Mouse (Mus musculus): ENCODE data around the gene Sobp. TPM values are rescaled to one million over a fixed set of nuclear protein-coding genes. Genes with fewer than 3 reads are reported as not detected.

The Sobp gene
- polyA plus RNA-seq, 1 experiment from 2014 or later: 1.9 TPM

DNA sequence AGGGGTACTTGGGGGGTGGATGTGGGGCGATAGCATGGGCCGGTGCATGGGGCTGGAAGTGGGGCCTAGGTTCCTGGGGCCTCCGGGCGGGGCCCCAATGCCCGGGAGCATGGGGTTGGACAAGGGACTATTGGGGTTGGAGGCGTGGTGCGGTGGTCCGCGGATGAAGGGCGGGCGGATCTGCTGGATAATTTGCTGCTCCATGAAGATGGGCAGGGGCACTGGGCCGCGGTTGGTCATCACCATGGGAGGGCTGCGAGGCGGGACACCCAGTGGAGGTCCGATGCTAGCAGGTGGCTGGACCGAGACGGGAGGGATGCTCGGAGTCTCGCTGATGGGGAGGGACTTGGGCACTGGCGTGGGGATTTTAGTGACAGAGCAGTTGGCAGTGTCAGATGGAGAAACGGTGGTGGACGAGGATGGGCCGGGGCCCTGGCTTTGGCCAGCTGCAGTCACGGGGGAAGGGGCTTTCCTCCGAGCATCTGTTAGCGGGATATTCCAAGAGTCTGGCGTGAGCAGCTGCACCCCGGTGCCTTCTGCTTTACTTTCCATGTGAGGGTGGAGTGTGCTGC lies 152.1 kb downstream of the Sobp start:
- H3K4me3 ChIP-seq (ENCODE audit: low read length): peak overlapping the region; percentile 61
- peak overlapping the region; percentile 92 for H3K4me2 ChIP-seq (ENCODE audit: low read depth, low read length)
- no peaks in the 10 kb centered on the region for H3K9me3 ChIP-seq (replicated peaks; ENCODE audit: control insufficient read depth, low read length)
- 0 out of 2 replicates have a peak, but pooled peaks have one; percentile 6 for ATAC-seq (replicated peaks; ENCODE audit: extremely low read depth, insufficient read depth, low FRiP score)
- H3K4me1 ChIP-seq (ENCODE audit: control insufficient read depth, insufficient read depth, low read length): peaks cover 7% of the 10 kb centered on the region
- no peaks in the 10 kb centered on the region for H3K36me3 ChIP-seq (ENCODE audit: control insufficient read depth, insufficient read depth)
- H3K27ac ChIP-seq (ENCODE audit: low read length): no peak overlapping the region
- peak overlapping the region; percentile 66 for H3K9ac ChIP-seq (ENCODE audit: low read length)
- peaks cover 36% of the 10 kb centered on the region for H3K27me3 ChIP-seq (ENCODE audit: control insufficient read depth, insufficient read depth, low read length)
- 13% methylated on average over 29 of the region's 29 CpGs for WGBS

GRCm38 (mm10) chr10:43021512-43022116 lies 152.7 kb downstream of the Sobp start:
- no peak overlapping the region for H3K27ac ChIP-seq (ENCODE audit: low read length)
- H3K4me2 ChIP-seq (ENCODE audit: low read depth, low read length): peak overlapping the region; percentile 92
- peak; percentile 32; the same call in 1 of the 2 replicates for ATAC-seq (replicated peaks; ENCODE audit: extremely low read depth, insufficient read depth, low FRiP score)
- H3K9ac ChIP-seq (ENCODE audit: low read length): peak overlapping the region; percentile 66
- H3K4me3 ChIP-seq (ENCODE audit: low read length): peak overlapping the region; percentile 61
- H3K36me3 ChIP-seq (ENCODE audit: control insufficient read depth, insufficient read depth): no peaks in the 10 kb centered on the region
- WGBS: 1% methylated on average over 68 of the region's 69 CpGs
- H3K27me3 ChIP-seq (ENCODE audit: control insufficient read depth, insufficient read depth, low read length): peaks cover 36% of the 10 kb centered on the region
- H3K4me1 ChIP-seq (ENCODE audit: control insufficient read depth, insufficient read depth, low read length): peaks cover 7% of the 10 kb centered on the region
- H3K9me3 ChIP-seq (replicated peaks; ENCODE audit: control insufficient read depth, low read length): no peaks in the 10 kb centered on the region

GRCm38 (mm10) chr10:43021017-43021416 lies 153.3 kb downstream of the Sobp start:
- ATAC-seq (replicated peaks; ENCODE audit: extremely low read depth, insufficient read depth, low FRiP score): no peak
- 7% methylated on average over 35 of the region's 35 CpGs for WGBS

DNA sequence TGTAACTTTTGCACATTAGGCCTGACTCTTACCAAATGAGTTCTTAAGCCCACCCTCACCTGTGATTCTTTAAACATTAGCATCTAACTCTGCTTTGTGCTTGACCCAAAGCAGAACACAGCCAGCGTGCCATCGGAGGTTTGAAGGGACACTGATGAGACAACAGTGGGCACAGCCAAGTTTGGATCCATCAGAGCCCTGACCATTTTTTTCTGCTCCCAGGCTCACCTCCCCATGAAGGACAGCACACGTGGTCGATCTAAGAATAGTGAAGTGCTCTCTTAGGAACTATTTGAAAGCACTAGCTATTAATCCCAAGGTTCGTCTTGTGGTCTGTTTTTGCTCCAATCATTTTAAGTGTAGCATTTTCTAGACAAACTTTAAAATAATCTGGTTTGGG lies 159.5 kb downstream of the Sobp start:
- ATAC-seq (replicated peaks; ENCODE audit: extremely low read depth, insufficient read depth, low FRiP score): 0 out of 2 replicates have a peak, but pooled peaks have one; percentile 28
- Histone ChIP-seq H3K4me1 (ENCODE audit: control insufficient read depth, insufficient read depth, low read length) (no peaks in the 10 kb centered on the region), H3K9me3 (replicated peaks; ENCODE audit: control insufficient read depth, low read length) (no peaks in the 10 kb centered on the region), H3K4me3 (ENCODE audit: low read length) (no peak overlapping the region), H3K27me3 (ENCODE audit: control insufficient read depth, insufficient read depth, low read length) (peaks cover 11% of the 10 kb centered on the region), H3K36me3 (ENCODE audit: control insufficient read depth, insufficient read depth) (no peaks in the 10 kb centered on the region), H3K9ac (ENCODE audit: low read length) (no peak overlapping the region), H3K4me2 (ENCODE audit: low read depth, low read length) (no peak overlapping the region), H3K27ac (ENCODE audit: low read length) (no peak overlapping the region)
- WGBS: 57% methylated on average over 5 of the region's 5 CpGs

More at GRCm38 (mm10) chr10:43021017-43021416, 153.3 kb downstream of the Sobp start:
- Histone ChIP-seq H3K4me2 (ENCODE audit: low read depth, low read length) (peak overlapping the region; percentile 92), H3K36me3 (ENCODE audit: control insufficient read depth, insufficient read depth) (no peaks in the 10 kb centered on the region), H3K9me3 (replicated peaks; ENCODE audit: control insufficient read depth, low read length) (no peaks in the 10 kb centered on the region), H3K27ac (ENCODE audit: low read length) (no peak overlapping the region), H3K27me3 (ENCODE audit: control insufficient read depth, insufficient read depth, low read length) (peaks cover 38% of the 10 kb centered on the region), H3K4me1 (ENCODE audit: control insufficient read depth, insufficient read depth, low read length) (peaks cover 7% of the 10 kb centered on the region), H3K9ac (ENCODE audit: low read length) (peak overlapping the region; percentile 66), H3K4me3 (ENCODE audit: low read length) (peak overlapping the region; percentile 61)

DNA sequence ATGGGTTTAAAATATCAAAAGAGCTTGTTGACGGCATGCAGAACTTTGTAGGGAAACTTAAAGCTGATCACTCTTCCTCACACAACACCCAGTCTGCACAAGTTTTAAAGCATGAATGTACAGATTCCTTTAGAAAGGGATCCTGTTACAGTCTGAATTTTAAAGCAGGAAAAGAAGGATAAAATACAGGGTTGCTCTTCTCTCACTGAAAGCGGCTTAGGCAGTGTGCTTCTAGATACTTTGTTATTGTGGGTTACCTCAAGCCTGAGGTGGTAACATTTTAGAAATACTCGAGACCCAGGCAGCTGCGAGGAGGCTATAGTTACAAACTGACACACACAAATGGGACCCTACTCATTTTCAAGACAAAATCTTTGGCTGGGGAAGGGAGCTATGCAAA lies 160.0 kb downstream of the Sobp start:
- Histone ChIP-seq H3K9me3 (replicated peaks; ENCODE audit: control insufficient read depth, low read length) (no peaks in the 10 kb centered on the region), H3K4me1 (ENCODE audit: control insufficient read depth, insufficient read depth, low read length) (no peaks in the 10 kb centered on the region; the same call in 1 of the 2 replicates), H3K4me2 (ENCODE audit: low read depth, low read length) (no peak overlapping the region), H3K27me3 (ENCODE audit: control insufficient read depth, insufficient read depth, low read length) (peaks cover 7% of the 10 kb centered on the region), H3K36me3 (ENCODE audit: control insufficient read depth, insufficient read depth) (no peaks in the 10 kb centered on the region), H3K4me3 (ENCODE audit: low read length) (no peak overlapping the region), H3K27ac (ENCODE audit: low read length) (no peak overlapping the region), H3K9ac (ENCODE audit: low read length) (no peak overlapping the region)
- 89% methylated on average over 4 of the region's 4 CpGs for WGBS
- ATAC-seq (replicated peaks; ENCODE audit: extremely low read depth, insufficient read depth, low FRiP score): no peak

GRCm38 (mm10) chr10:43008116-43008515 lies 166.2 kb downstream of the Sobp start:
- no peak overlapping the region for H3K9ac ChIP-seq (ENCODE audit: low read length)
- peak overlapping the region; percentile 80 for H3K27ac ChIP-seq (ENCODE audit: low read length)
- no peak overlapping the region for H3K4me3 ChIP-seq (ENCODE audit: low read length)
- ATAC-seq (replicated peaks; ENCODE audit: extremely low read depth, insufficient read depth, low FRiP score): peak; percentile 82
- H3K9me3 ChIP-seq (replicated peaks; ENCODE audit: control insufficient read depth, low read length): no peaks in the 10 kb centered on the region
- H3K27me3 ChIP-seq (ENCODE audit: control insufficient read depth, insufficient read depth, low read length): no peaks in the 10 kb centered on the region
- peak overlapping the region; percentile 19; the same call in 1 of the 2 replicates for H3K4me2 ChIP-seq (ENCODE audit: low read depth, low read length)
- H3K4me1 ChIP-seq (ENCODE audit: control insufficient read depth, insufficient read depth, low read length): peaks cover 27% of the 10 kb centered on the region
- 37% methylated on average over 11 of the region's 11 CpGs for WGBS
- H3K36me3 ChIP-seq (ENCODE audit: control insufficient read depth, insufficient read depth): 0 out of 2 replicates have a peak, but pooled peaks cover 3% of the 10 kb centered on the region

GRCm38 (mm10) chr10:43006534-43006933 lies 167.8 kb downstream of the Sobp start:
- H3K9ac ChIP-seq (ENCODE audit: low read length): no peak overlapping the region
- WGBS: 54% methylated on average over 4 of the region's 4 CpGs
- H3K27me3 ChIP-seq (ENCODE audit: control insufficient read depth, insufficient read depth, low read length): no peaks in the 10 kb centered on the region
- H3K4me1 ChIP-seq (ENCODE audit: control insufficient read depth, insufficient read depth, low read length): peaks cover 31% of the 10 kb centered on the region
- ATAC-seq (replicated peaks; ENCODE audit: extremely low read depth, insufficient read depth, low FRiP score): peak; percentile 49
- no peak overlapping the region for H3K4me3 ChIP-seq (ENCODE audit: low read length)
- H3K36me3 ChIP-seq (ENCODE audit: control insufficient read depth, insufficient read depth): 0 out of 2 replicates have a peak, but pooled peaks cover 3% of the 10 kb centered on the region
- no peaks in the 10 kb centered on the region for H3K9me3 ChIP-seq (replicated peaks; ENCODE audit: control insufficient read depth, low read length)
- H3K27ac ChIP-seq (ENCODE audit: low read length): peak overlapping the region; percentile 48; the same call in 1 of the 2 replicates
- H3K4me2 ChIP-seq (ENCODE audit: low read depth, low read length): no peak overlapping the region

DNA sequence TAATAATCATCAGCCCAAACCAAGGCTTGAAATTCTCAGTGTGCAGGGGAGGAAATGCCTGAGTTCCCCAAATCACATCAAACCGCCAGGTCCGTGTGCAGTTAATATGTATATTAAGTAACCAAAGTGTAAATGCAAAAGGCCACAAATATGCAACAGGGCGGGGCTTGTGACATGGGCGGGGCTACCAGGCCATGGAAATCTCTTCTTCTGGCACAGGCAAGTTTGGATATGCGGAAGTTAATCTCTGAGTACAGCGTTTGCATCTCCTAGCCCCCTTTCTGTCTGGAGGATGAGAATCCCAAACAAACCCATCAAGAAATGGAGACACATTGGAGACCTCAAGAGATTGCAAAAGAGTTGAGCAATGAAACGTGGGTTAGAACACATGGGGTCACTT lies 168.7 kb downstream of the Sobp start:
- 0 out of 2 replicates have a peak, but pooled peaks cover 3% of the 10 kb centered on the region for H3K36me3 ChIP-seq (ENCODE audit: control insufficient read depth, insufficient read depth)
- no peak overlapping the region for H3K27ac ChIP-seq (ENCODE audit: low read length)
- no peak overlapping the region for H3K9ac ChIP-seq (ENCODE audit: low read length)
- no peak overlapping the region for H3K4me3 ChIP-seq (ENCODE audit: low read length)
- H3K27me3 ChIP-seq (ENCODE audit: control insufficient read depth, insufficient read depth, low read length): no peaks in the 10 kb centered on the region
- peaks cover 31% of the 10 kb centered on the region for H3K4me1 ChIP-seq (ENCODE audit: control insufficient read depth, insufficient read depth, low read length)
- H3K9me3 ChIP-seq (replicated peaks; ENCODE audit: control insufficient read depth, low read length): no peaks in the 10 kb centered on the region
- no peak for ATAC-seq (replicated peaks; ENCODE audit: extremely low read depth, insufficient read depth, low FRiP score)
- no peak overlapping the region for H3K4me2 ChIP-seq (ENCODE audit: low read depth, low read length)
- 79% methylated on average over 7 of the region's 7 CpGs for WGBS

- Histone ChIP-seq H3K4me2 (ENCODE audit: low read depth, low read length) (no peak overlapping the region), H3K4me1 (ENCODE audit: control insufficient read depth, insufficient read depth, low read length) (peaks cover 31% of the 10 kb centered on the region), H3K4me3 (ENCODE audit: low read length) (no peak overlapping the region), H3K36me3 (ENCODE audit: control insufficient read depth, insufficient read depth) (0 out of 2 replicates have a peak, but pooled peaks cover 3% of the 10 kb centered on the region), H3K9ac (ENCODE audit: low read length) (no peak overlapping the region), H3K9me3 (replicated peaks; ENCODE audit: control insufficient read depth, low read length) (no peaks in the 10 kb centered on the region), H3K27ac (ENCODE audit: low read length) (no peak overlapping the region), H3K27me3 (ENCODE audit: control insufficient read depth, insufficient read depth, low read length) (no peaks in the 10 kb centered on the region)
- WGBS: 68% methylated on average over 4 of the region's 4 CpGs
- ATAC-seq (replicated peaks; ENCODE audit: extremely low read depth, insufficient read depth, low FRiP score): no peak
Observed at GRCm38 (mm10) chr10:43005031-43005430, 169.3 kb downstream of the Sobp start.
